2 mouse cellular contexts compared by ENCODE assay signal in the genomic region with DNA sequence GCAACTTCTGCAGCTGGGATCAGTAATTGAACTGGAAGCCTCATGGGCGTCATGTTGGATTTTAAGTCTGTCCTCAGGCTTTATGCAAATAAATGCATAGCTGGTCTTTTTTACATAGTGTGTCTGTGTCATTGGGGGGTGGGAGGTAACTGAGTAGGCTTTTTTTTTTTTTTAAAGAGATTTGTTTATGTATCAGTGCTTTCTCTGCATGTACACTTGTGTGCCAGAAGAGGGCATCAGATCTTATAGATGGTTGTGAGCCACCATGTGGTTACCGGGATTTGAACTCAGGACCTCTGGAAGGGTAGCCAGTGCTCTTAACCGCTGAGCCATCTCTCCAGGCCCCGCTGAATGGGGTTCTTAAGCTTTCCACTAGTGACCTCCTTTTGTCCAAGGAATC.
A peak's percentile ranks its signal among the peaks of the same experiment; 100 is the strongest.
TF ChIP-seq lines count a peak whose summit lies in the region.

No protein-coding gene starts in this region.

TF ChIP-seq in CH12.LX, 34 proteins besides CTCF, POLR2A, EP300 and RAD21:
- TF ChIP-seq MYC (IDR thresholded peaks at IDR 0.05; ENCODE audit: low read depth, low read length) (no peak), ZNF384 (IDR thresholded peaks at IDR 0.05; ENCODE audit: low read depth, low read length) (0 out of 2 replicates have a peak, but pooled peaks have one; percentile 37), TCF12 (IDR thresholded peaks at IDR 0.05; ENCODE audit: low read depth, low read length) (no peak)

TF ChIP-seq in MEL, 35 proteins besides CTCF, POLR2A, EP300 and RAD21:
- 0 out of 2 replicates have a peak, but pooled peaks have one; percentile 13 for TF ChIP-seq SMC3 (IDR thresholded peaks at IDR 0.05; ENCODE audit: low read depth, low read length)
- TF ChIP-seq BHLHE40 (IDR thresholded peaks at IDR 0.05; ENCODE audit: borderline replicate concordance, low read depth, low read length): no peak
- TF ChIP-seq ZNF384 (IDR thresholded peaks at IDR 0.05; ENCODE audit: low read depth, low read length): peak; percentile 76
